Mouse (Mus musculus) kidney, embryonic 15.5 days (tissue): Measurements from ENCODE around the gene Primpol. TPM values are rescaled to one million over a fixed set of nuclear protein-coding genes. Genes with fewer than 3 reads are reported as not detected.

Experiments used
- ATAC-seq: fragments of 200-750 bp; cut with Nextera tagmentation; replicated peaks from 2 replicates; pipeline ENCODE4 v1.8.0; 2017; ENCODE audit warnings: moderate TSS enrichment; ENCODE audit not compliant: low FRiP score
- H3K27ac ChIP-seq: fragments of 300-500 bp; sonication (generic); 2 replicates; pipeline ENCODE4 v1.5.1; 2015; ENCODE audit warnings: mild to moderate bottlenecking, inconsistent platforms
- H3K27me3 ChIP-seq: fragments of 300-500 bp; sonication (generic); 2 replicates; pipeline ENCODE4 v1.6.1; 2015; ENCODE audit warnings: inconsistent platforms
- H3K36me3 ChIP-seq: fragments of 300-500 bp; sonication (generic); 2 replicates; pipeline ENCODE4 v1.6.1; 2015; ENCODE audit warnings: inconsistent platforms
- H3K4me1 ChIP-seq: fragments of 300-500 bp; sonication (generic); 2 replicates; pipeline ENCODE4 v1.6.1; 2015; ENCODE audit warnings: inconsistent platforms
- H3K4me2 ChIP-seq: fragments of 300-500 bp; sonication (generic); 2 replicates; pipeline ENCODE4 v1.6.1; 2015; ENCODE audit warnings: moderate library complexity, mild to moderate bottlenecking, inconsistent platforms
- H3K4me3 ChIP-seq: fragments of 300-500 bp; sonication (generic); replicated peaks from 2 replicates; pipeline ENCODE4 v1.5.1; 2015; ENCODE audit warnings: mild to moderate bottlenecking, inconsistent platforms
- H3K9ac ChIP-seq: fragments of 300-500 bp; sonication (generic); 2 replicates; pipeline ENCODE4 v1.6.1; 2015; ENCODE audit warnings: mild to moderate bottlenecking, inconsistent platforms
- H3K9me3 ChIP-seq: fragments of 300-500 bp; sonication (generic); replicated peaks from 2 replicates; pipeline ENCODE4 v1.6.1; 2016; ENCODE audit warnings: inconsistent platforms
- WGBS: fragments of 180-500 bp; shearing (Covaris S2); methylation state at CpG from one replicate; pipeline ENCODE4 v1.1.7; 2015; ENCODE audit warnings: mixed read lengths; 5-methylcytosine and 5-hydroxymethylcytosine counted together
- polyA plus RNA-seq: library from polyadenylated mRNA; unstranded; fragments of >200 nt; fragmentation: Nextera tagmentation; extraction: Ambion mirVana; gene quantifications from 2 replicates; pipeline ENCODE4 v1.2.1, GENCODE M21; 2015

Primpol gene
- polyA plus RNA-seq: 14.6 and 15.5 TPM in 2 replicates

- peaks cover 22% of the 10 kb centered on the region for H3K4me1 ChIP-seq
- H3K9me3 ChIP-seq: no peaks in the 10 kb centered on the region
- H3K36me3 ChIP-seq: no peaks in the 10 kb centered on the region
- peak within 1 kb of the TSS; percentile 69 for H3K4me3 ChIP-seq
- peak within 1 kb of the TSS; percentile 73 for H3K4me2 ChIP-seq
- peak within 1 kb of the TSS; percentile 95 for H3K27ac ChIP-seq
- no peaks in the 10 kb centered on the region for H3K27me3 ChIP-seq
- peak; percentile 98 for ATAC-seq
- H3K9ac ChIP-seq: peak within 1 kb of the TSS; percentile 78
- under 1% methylated on average over 54 of the region's 54 CpGs for WGBS
These were observed at the start of gene Primpol, which contains the start of gene Casp3 for GRCm38 (mm10) chr8:46616879-46617689. Gene Primpol (minus strand): TSS chr8:46617212. Gene Casp3 (plus strand): TSS chr8:46617291.

GRCm38 (mm10) chr8:46655919-46656318 lies 38.9 kb upstream of the Primpol start:
- Histone ChIP-seq H3K27me3 (no peaks in the 10 kb centered on the region), H3K9ac (no peak overlapping the region), H3K9me3 (no peaks in the 10 kb centered on the region), H3K36me3 (no peaks in the 10 kb centered on the region), H3K4me1 (0 out of 2 replicates have a peak, but pooled peaks cover 4% of the 10 kb centered on the region), H3K4me2 (no peak overlapping the region), H3K4me3 (no peak overlapping the region), H3K27ac (no peak overlapping the region)
- 62% methylated on average over 2 of the region's 2 CpGs for WGBS
- ATAC-seq: no peak

GRCm38 (mm10) chr8:46651872-46652271 lies 34.9 kb upstream of the Primpol start:
- 0 out of 2 replicates have a peak, but pooled peaks have one; percentile 36 for ATAC-seq
- no peaks in the 10 kb centered on the region for H3K27me3 ChIP-seq
- no peak overlapping the region for H3K4me2 ChIP-seq
- no peaks in the 10 kb centered on the region for H3K36me3 ChIP-seq
- H3K9ac ChIP-seq: no peak overlapping the region
- no peak overlapping the region for H3K27ac ChIP-seq
- H3K4me1 ChIP-seq: 0 out of 2 replicates have a peak, but pooled peaks cover 4% of the 10 kb centered on the region
- WGBS: 51% methylated on average over 9 of the region's 9 CpGs
- H3K4me3 ChIP-seq: no peak overlapping the region
- no peaks in the 10 kb centered on the region for H3K9me3 ChIP-seq

GRCm38 (mm10) chr8:46648421-46648820 lies 31.4 kb upstream of the Primpol start:
- Histone ChIP-seq H3K9me3 (no peaks in the 10 kb centered on the region), H3K4me1 (0 out of 2 replicates have a peak, but pooled peaks cover 4% of the 10 kb centered on the region), H3K27ac (no peak overlapping the region), H3K4me3 (no peak overlapping the region), H3K27me3 (no peaks in the 10 kb centered on the region), H3K36me3 (no peaks in the 10 kb centered on the region), H3K9ac (no peak overlapping the region), H3K4me2 (no peak overlapping the region)
- 74% methylated on average over 4 of the region's 4 CpGs for WGBS
- ATAC-seq: no peak

- no peak for ATAC-seq
These were observed 24.3 kb upstream of the Primpol start for GRCm38 (mm10) chr8:46641272-46641671.

GRCm38 (mm10) chr8:46639852-46640251 lies 22.8 kb upstream of the Primpol start:
- Histone ChIP-seq H3K9me3 (no peaks in the 10 kb centered on the region), H3K27ac (no peak overlapping the region), H3K9ac (no peak overlapping the region)

More at GRCm38 (mm10) chr8:46641272-46641671, 24.3 kb upstream of the Primpol start:
- Histone ChIP-seq H3K27ac (no peak overlapping the region), H3K9me3 (no peaks in the 10 kb centered on the region), H3K36me3 (peaks cover 29% of the 10 kb centered on the region), H3K4me2 (no peak overlapping the region), H3K4me3 (no peak overlapping the region), H3K27me3 (no peaks in the 10 kb centered on the region), H3K4me1 (peaks cover 4% of the 10 kb centered on the region; the same call in 1 of the 2 replicates), H3K9ac (no peak overlapping the region)
- 84% methylated on average over 5 of the region's 5 CpGs for WGBS

GRCm38 (mm10) chr8:46639010-46639571 lies 22.1 kb upstream of the Primpol start:
- H3K4me1 ChIP-seq: peaks cover 4% of the 10 kb centered on the region; the same call in 1 of the 2 replicates
- no peak overlapping the region for H3K9ac ChIP-seq
- ATAC-seq: no peak; the same call in 1 of the 2 replicates
- H3K4me3 ChIP-seq: no peak overlapping the region
- H3K36me3 ChIP-seq: peaks cover 49% of the 10 kb centered on the region
- H3K27me3 ChIP-seq: no peaks in the 10 kb centered on the region
- no peaks in the 10 kb centered on the region for H3K9me3 ChIP-seq
- peak overlapping the region; percentile 56; the same call in 1 of the 2 replicates for H3K27ac ChIP-seq
- 51% methylated on average over 6 of the region's 6 CpGs for WGBS
- H3K4me2 ChIP-seq: no peak overlapping the region

More at GRCm38 (mm10) chr8:46639852-46640251, 22.8 kb upstream of the Primpol start:
- no peak for ATAC-seq
- Histone ChIP-seq H3K4me1 (peaks cover 4% of the 10 kb centered on the region; the same call in 1 of the 2 replicates), H3K36me3 (peaks cover 43% of the 10 kb centered on the region), H3K27me3 (no peaks in the 10 kb centered on the region), H3K4me3 (no peak overlapping the region), H3K4me2 (no peak overlapping the region)
- 90% methylated on average over 5 of the region's 5 CpGs for WGBS

GRCm38 (mm10) chr8:46630932-46631331 lies 13.9 kb upstream of the Primpol start:
- H3K4me1 ChIP-seq: no peaks in the 10 kb centered on the region; the same call in 1 of the 2 replicates
- no peak overlapping the region for H3K9ac ChIP-seq
- no peak for ATAC-seq
- no peak overlapping the region for H3K4me3 ChIP-seq
- H3K27ac ChIP-seq: no peak overlapping the region
- no peak overlapping the region for H3K4me2 ChIP-seq
- H3K36me3 ChIP-seq: peaks cover 61% of the 10 kb centered on the region
- H3K27me3 ChIP-seq: no peaks in the 10 kb centered on the region
- 95% methylated on average over 4 of the region's 4 CpGs for WGBS
- no peaks in the 10 kb centered on the region for H3K9me3 ChIP-seq

- no peaks in the 10 kb centered on the region for H3K27me3 ChIP-seq
- H3K4me3 ChIP-seq: no peak overlapping the region
- H3K4me1 ChIP-seq: no peaks in the 10 kb centered on the region; the same call in 1 of the 2 replicates
- no peak overlapping the region for H3K4me2 ChIP-seq
- no peaks in the 10 kb centered on the region for H3K9me3 ChIP-seq
- H3K36me3 ChIP-seq: peaks cover 56% of the 10 kb centered on the region
- H3K9ac ChIP-seq: no peak overlapping the region
- no peak overlapping the region for H3K27ac ChIP-seq
- WGBS: 97% methylated on average over 3 of the region's 3 CpGs
- ATAC-seq: no peak
These were observed 13.4 kb upstream of the Primpol start for GRCm38 (mm10) chr8:46630422-46630821.

- no peak overlapping the region for H3K4me2 ChIP-seq
- H3K4me1 ChIP-seq: peaks cover 6% of the 10 kb centered on the region; the same call in 1 of the 2 replicates
- no peaks in the 10 kb centered on the region for H3K9me3 ChIP-seq
- peaks cover 39% of the 10 kb centered on the region for H3K36me3 ChIP-seq
- no peak for ATAC-seq
- H3K27me3 ChIP-seq: no peaks in the 10 kb centered on the region
- no peak overlapping the region for H3K27ac ChIP-seq
- WGBS: 94% methylated on average over 1 of the region's 1 CpGs
- no peak overlapping the region for H3K4me3 ChIP-seq
- no peak overlapping the region for H3K9ac ChIP-seq
These were observed 11.6 kb upstream of the Primpol start for GRCm38 (mm10) chr8:46628645-46629044.

GRCm38 (mm10) chr8:46627881-46628280 lies 10.9 kb upstream of the Primpol start:
- Histone ChIP-seq H3K9me3 (no peaks in the 10 kb centered on the region), H3K27me3 (no peaks in the 10 kb centered on the region), H3K4me2 (no peak overlapping the region), H3K27ac (no peak overlapping the region), H3K4me1 (peaks cover 6% of the 10 kb centered on the region; the same call in 1 of the 2 replicates), H3K36me3 (peaks cover 31% of the 10 kb centered on the region), H3K4me3 (no peak overlapping the region), H3K9ac (no peak overlapping the region)
- 76% methylated on average over 7 of the region's 7 CpGs for WGBS
- no peak for ATAC-seq

- ATAC-seq: no peak
- Histone ChIP-seq H3K27ac (no peak overlapping the region), H3K9ac (no peak overlapping the region), H3K27me3 (no peaks in the 10 kb centered on the region), H3K9me3 (no peaks in the 10 kb centered on the region), H3K4me1 (peaks cover 6% of the 10 kb centered on the region; the same call in 1 of the 2 replicates), H3K4me2 (no peak overlapping the region), H3K4me3 (no peak overlapping the region), H3K36me3 (peaks cover 21% of the 10 kb centered on the region; the same call in 1 of the 2 replicates)
- 95% methylated on average over 5 of the region's 5 CpGs for WGBS
These were observed 9.6 kb upstream of the Primpol start for GRCm38 (mm10) chr8:46626642-46627041.
